Mouse (Mus musculus): ENCODE results near the gene Hsd17b7.
"Not testable (repeated sequence)": the region's sequence is repeated elsewhere in the genome, so short reads cannot be mapped to it uniquely, and the experiment has no call there.

Hsd17b7 gene

GRCm38 (mm10) chr1:169968792-169969515 is at the start of gene Hsd17b7:
Gene Hsd17b7 (minus strand): TSS chr1:169969241.
- peak; percentile 99 to 100 for DNase-seq

- no peak for DNase-seq
Measured at GRCm38 (mm10) chr1:170014784-170015183, 45.7 kb upstream of the Hsd17b7 start.

- DNase-seq, result peak; percentile 40 to 50
Measured at GRCm38 (mm10) chr1:170010716-170011505, 41.9 kb upstream of the Hsd17b7 start.

- DNase-seq, result no peak
Measured at GRCm38 (mm10) chr1:170009296-170009695, 40.3 kb upstream of the Hsd17b7 start.

GRCm38 (mm10) chr1:170008432-170009220 is 39.6 kb upstream of the Hsd17b7 start:
- DNase-seq, result no peak

- peak; percentile 31 to 49 for DNase-seq
Measured at GRCm38 (mm10) chr1:170006516-170006915, 37.5 kb upstream of the Hsd17b7 start.

- no peak for DNase-seq
Measured at GRCm38 (mm10) chr1:170005297-170005696, 36.3 kb upstream of the Hsd17b7 start.

- not testable (repeated sequence) for DNase-seq
Measured at GRCm38 (mm10) chr1:169993901-169994300, 24.9 kb upstream of the Hsd17b7 start.

GRCm38 (mm10) chr1:169986166-169986565 is 17.1 kb upstream of the Hsd17b7 start:
- DNase-seq, result no peak

GRCm38 (mm10) chr1:169977621-169978020 is 8.6 kb upstream of the Hsd17b7 start:
- no peak for DNase-seq

- no peak for DNase-seq
Measured at GRCm38 (mm10) chr1:169971998-169972397, 3.0 kb upstream of the Hsd17b7 start.

GRCm38 (mm10) chr1:169970936-169971335 is 1.9 kb upstream of the Hsd17b7 start:
- DNase-seq, result no peak

GRCm38 (mm10) chr1:169969516-169969886 is 460 bp upstream of the Hsd17b7 start:
- no peak for DNase-seq

- no peak for DNase-seq
Measured at GRCm38 (mm10) chr1:169953106-169953505, 15.9 kb downstream of the Hsd17b7 start.

- no peak for DNase-seq
Measured at GRCm38 (mm10) chr1:169952636-169953035, 16.4 kb downstream of the Hsd17b7 start.

GRCm38 (mm10) chr1:169951561-169951960 is 17.5 kb downstream of the Hsd17b7 start:
- no peak for DNase-seq

GRCm38 (mm10) chr1:169950651-169951050 is 18.4 kb downstream of the Hsd17b7 start:
- peak in 1 of 2 experiments; percentile 18 for DNase-seq

- DNase-seq, result no peak
Measured at GRCm38 (mm10) chr1:169949981-169950380, 19.1 kb downstream of the Hsd17b7 start.

- DNase-seq, result no peak
Measured at GRCm38 (mm10) chr1:169948866-169949265, 20.2 kb downstream of the Hsd17b7 start.

GRCm38 (mm10) chr1:169948280-169948679 is 20.8 kb downstream of the Hsd17b7 start:
- DNase-seq, result no peak

GRCm38 (mm10) chr1:169947654-169948053 is 21.4 kb downstream of the Hsd17b7 start:
- DNase-seq, result peak in 1 of 2 experiments; percentile 32

- DNase-seq, result no peak
Measured at GRCm38 (mm10) chr1:169946004-169946403, 23.0 kb downstream of the Hsd17b7 start.

GRCm38 (mm10) chr1:169939345-169939744 is 29.7 kb downstream of the Hsd17b7 start:
- peak in 1 of 2 experiments; percentile 72 for DNase-seq
